Mouse (Mus musculus): ENCODE results near the gene Rassf2.

- TF ChIP-seq CTCF (IDR thresholded peaks at IDR 0.05; ENCODE audit: control insufficient read depth, insufficient read depth, insufficient read length) (no peak), CEBPB (IDR thresholded peaks at IDR 0.05; ENCODE audit: low read depth) (no peak), MYOG (IDR thresholded peaks at IDR 0.05; ENCODE audit: control insufficient read depth, extremely low read depth, insufficient read length) (no peak)
Observed at GRCm38 (mm10) chr2:132035470-132035835, 5.4 kb upstream of the Rassf2 start.

Measured in C2C12 (cell line).